Mouse (Mus musculus) small intestine, adult 2 months (tissue): Measurements from ENCODE around the gene Cdk15.

Experiments used
- CTCF ChIP-seq: fragments of 200-500 bp; IDR thresholded peaks from 2 replicates; pipeline ENCODE4 v1.5.1; 2012; ENCODE audit warnings: low read depth, mild to moderate bottlenecking, control low read depth, inconsistent platforms, low read length, moderate library complexity, mixed read lengths; ENCODE audit not compliant: insufficient replicate concordance, insufficient read length; ENCODE audit errors: extremely low read depth
- POLR2A ChIP-seq: fragments of 200-500 bp; IDR thresholded peaks from 2 replicates; pipeline ENCODE4 v1.6.1; 2012; ENCODE audit warnings: low read depth, mild to moderate bottlenecking, control low read depth, inconsistent platforms, low read length, moderate library complexity

GRCm38 (mm10) chr1:59384400-59384799 is 127.7 kb downstream of the Cdk15 start:
- no peak for TF ChIP-seq POLR2A
- no peak for TF ChIP-seq CTCF
